Mouse (Mus musculus) hindbrain, postnatal 0 days (tissue): ENCODE results near the gene Mfn1. TPM values are rescaled to one million over a fixed set of nuclear protein-coding genes. Genes with fewer than 3 reads are reported as not detected.

Experiments used
- ATAC-seq: fragments of 200-750 bp; cut with Nextera tagmentation; 2 replicates; pipeline ENCODE4 v1.8.0; 2017; ENCODE audit warnings: mild to moderate bottlenecking, moderate TSS enrichment, moderate library complexity
- DNase-seq: peaks from one replicate; pipeline ENCODE4 v3.0.0-alpha.2; 2015; ENCODE audit warnings: low spot score
- H3K27ac ChIP-seq: fragments of 300-500 bp; sonication (generic); 2 replicates; pipeline ENCODE4 v1.5.1; 2014; ENCODE audit warnings: mild to moderate bottlenecking
- H3K27me3 ChIP-seq: fragments of 300-500 bp; sonication (generic); 2 replicates; pipeline ENCODE4 v1.6.1; 2014; ENCODE audit warnings: low read length, mixed read lengths; ENCODE audit not compliant: insufficient read depth
- H3K36me3 ChIP-seq: fragments of 300-500 bp; sonication (generic); 2 replicates; pipeline ENCODE4 v1.6.1; 2014; ENCODE audit warnings: low read length, mixed read lengths; ENCODE audit not compliant: insufficient read depth
- H3K4me1 ChIP-seq: fragments of 300-500 bp; sonication (generic); 2 replicates; pipeline ENCODE4 v1.6.1; 2014; ENCODE audit warnings: antibody characterized with exemption, low read length, mixed read lengths; ENCODE audit not compliant: insufficient read depth
- H3K4me2 ChIP-seq: fragments of 300-500 bp; sonication (generic); 2 replicates; pipeline ENCODE4 v1.6.1; 2014; ENCODE audit warnings: low read depth, mild to moderate bottlenecking, low read length, moderate library complexity, mixed read lengths
- H3K4me3 ChIP-seq: fragments of 300-500 bp; sonication (generic); 2 replicates; pipeline ENCODE4 v1.5.1; 2014; ENCODE audit warnings: low read length
- H3K9ac ChIP-seq: fragments of 300-500 bp; sonication (generic); replicated peaks from 2 replicates; pipeline ENCODE4 v1.6.1; 2014; ENCODE audit warnings: mild to moderate bottlenecking, low read length, moderate library complexity, mixed read lengths
- H3K9me3 ChIP-seq: fragments of 300-500 bp; sonication (generic); 2 replicates; pipeline ENCODE4 v1.6.1; 2016; ENCODE audit warnings: low read length, mixed read lengths
- CTCF ChIP-seq: IDR thresholded peaks from 2 replicates; pipeline ENCODE4 v1.5.1; 2016; ENCODE audit warnings: antibody characterized with exemption, control low read depth, low read depth
- WGBS: fragments of 180-500 bp; shearing (Covaris S2); extraction: QIAGEN DNeasy Blood & Tissue Kit; methylation state at CpG from one replicate; pipeline ENCODE4 v1.1.7; 2014; 5-methylcytosine and 5-hydroxymethylcytosine counted together
- polyA plus RNA-seq: library from polyadenylated mRNA; unstranded; fragments of >200 nt; fragmentation: Nextera tagmentation; extraction: Ambion mirVana; gene quantifications from 2 replicates; pipeline ENCODE4 v1.2.1, GENCODE M21; 2015
- total RNA-seq: library from RNA; depleted of rRNA; stranded (reverse); fragments of >200 nt; gene quantifications from 2 replicates; pipeline ENCODE4 v1.2.3, GENCODE M21; 2014; rRNA removed

Gene Mfn1
- total and polyA plus RNA-seq, 2 experiments from 2014 or later: 45.9 to 46.9 TPM

GRCm38 (mm10) chr3:32617053-32617642 lies 87.9 kb downstream of the Mfn1 start:
- Histone ChIP-seq H3K36me3 (no peaks in the 10 kb centered on the region), H3K27me3 (no peaks in the 10 kb centered on the region), H3K27ac (peak overlapping the region; percentile 80), H3K9me3 (no peaks in the 10 kb centered on the region), H3K4me1 (peaks cover 4% of the 10 kb centered on the region; the same call in 1 of the 2 replicates), H3K4me2 (peak overlapping the region; percentile 66), H3K9ac (peak overlapping the region; percentile 70), H3K4me3 (peak overlapping the region; percentile 56)
- DNase-seq: peak; percentile 60
- 19% methylated on average over 16 of the region's 16 CpGs for WGBS
- ATAC-seq: peak; percentile 36
- TF ChIP-seq CTCF: no peak

- H3K9me3 ChIP-seq: no peaks in the 10 kb centered on the region
- DNase-seq (no peak), ATAC-seq (no peak)
- H3K4me1 ChIP-seq: no peaks in the 10 kb centered on the region
- H3K9ac ChIP-seq: no peak overlapping the region
- H3K4me3 ChIP-seq: no peak overlapping the region
- H3K4me2 ChIP-seq: no peak overlapping the region
- H3K27ac ChIP-seq: no peak overlapping the region
- 95% methylated on average over 1 of the region's 1 CpGs for WGBS
- H3K27me3 ChIP-seq: no peaks in the 10 kb centered on the region
- no peak for TF ChIP-seq CTCF
- no peaks in the 10 kb centered on the region for H3K36me3 ChIP-seq
Observed at GRCm38 (mm10) chr3:32621658-32622057, 92.4 kb downstream of the Mfn1 start.

GRCm38 (mm10) chr3:32622106-32622505 lies 92.8 kb downstream of the Mfn1 start:
- no peaks in the 10 kb centered on the region for H3K27me3 ChIP-seq
- no peak for DNase-seq
- no peak overlapping the region for H3K27ac ChIP-seq
- no peak overlapping the region for H3K4me3 ChIP-seq
- ATAC-seq: no peak
- no peaks in the 10 kb centered on the region for H3K36me3 ChIP-seq
- H3K9ac ChIP-seq: no peak overlapping the region
- H3K4me2 ChIP-seq: no peak overlapping the region
- no peak for TF ChIP-seq CTCF
- no peaks in the 10 kb centered on the region for H3K4me1 ChIP-seq
- no peaks in the 10 kb centered on the region for H3K9me3 ChIP-seq
- WGBS: 92% methylated on average over 3 of the region's 3 CpGs

GRCm38 (mm10) chr3:32628141-32628540 lies 98.9 kb downstream of the Mfn1 start:
- Histone ChIP-seq H3K27me3 (no peaks in the 10 kb centered on the region), H3K27ac (no peak overlapping the region), H3K9me3 (no peaks in the 10 kb centered on the region), H3K4me1 (no peaks in the 10 kb centered on the region), H3K4me3 (no peak overlapping the region), H3K9ac (no peak overlapping the region), H3K4me2 (no peak overlapping the region), H3K36me3 (no peaks in the 10 kb centered on the region)
- no peak for TF ChIP-seq CTCF
- ATAC-seq: no peak
- WGBS: 87% methylated on average over 7 of the region's 7 CpGs
- DNase-seq: no peak

Other genes with a start within 250 kb of the Mfn1 start
- 13.2 and 23.6 TPM in 2 replicates for gene Zmat3, start 163.5 kb upstream of the Mfn1 start, total RNA-seq
- gene Zmat3, start 163.5 kb upstream of the Mfn1 start, polyA plus RNA-seq: 5.4 and 6.5 TPM in 2 replicates
- gene Pik3ca, start 131.8 kb upstream of the Mfn1 start, total RNA-seq: 33.3 and 35.0 TPM in 2 replicates
- gene Pik3ca, start 131.8 kb upstream of the Mfn1 start, polyA plus RNA-seq: 7.9 and 9.0 TPM in 2 replicates
- not detected in 2 replicates for gene Kcnmb3, start 37.2 kb upstream of the Mfn1 start, total RNA-seq
- 0.10 TPM in 1 of 2 replicates, not detected in the other for gene Kcnmb3, start 37.2 kb upstream of the Mfn1 start, polyA plus RNA-seq
- 50.9 and 51.3 TPM in 2 replicates for gene Zfp639, start 19.2 kb upstream of the Mfn1 start, total RNA-seq
- gene Zfp639, start 19.2 kb upstream of the Mfn1 start, polyA plus RNA-seq: 36.3 and 37.8 TPM in 2 replicates
- 124 and 138 TPM in 2 replicates for gene Gnb4, start 87.1 kb downstream of the Mfn1 start, total RNA-seq
- 123 and 124 TPM in 2 replicates for gene Gnb4, start 87.1 kb downstream of the Mfn1 start, polyA plus RNA-seq
- gene Actl6a, start 176.8 kb downstream of the Mfn1 start, total RNA-seq: 42.2 and 50.1 TPM in 2 replicates
- gene Actl6a, start 176.8 kb downstream of the Mfn1 start, polyA plus RNA-seq: 52.9 and 55.4 TPM in 2 replicates
- 494 and 640 TPM in 2 replicates for gene Ndufb5, start 207.5 kb downstream of the Mfn1 start, total RNA-seq
- gene Ndufb5, start 207.5 kb downstream of the Mfn1 start, polyA plus RNA-seq: 397 and 399 TPM in 2 replicates
- gene Mrpl47, start 208.1 kb downstream of the Mfn1 start, total RNA-seq: 4.4 and 7.5 TPM in 2 replicates
- 27.7 and 29.1 TPM in 2 replicates for gene Mrpl47, start 208.1 kb downstream of the Mfn1 start, polyA plus RNA-seq